Mouse (Mus musculus): Measurements from ENCODE around the gene Hddc3. TPM values are rescaled to one million over a fixed set of nuclear protein-coding genes. Genes with fewer than 3 reads are reported as not detected.
A peak's percentile ranks its signal among the peaks of the same experiment; 100 is the strongest.

The Hddc3 gene
- total and polyA plus RNA-seq, 3 experiments, result 2.6 to 12.6 (median 5.5) TPM

DNA sequence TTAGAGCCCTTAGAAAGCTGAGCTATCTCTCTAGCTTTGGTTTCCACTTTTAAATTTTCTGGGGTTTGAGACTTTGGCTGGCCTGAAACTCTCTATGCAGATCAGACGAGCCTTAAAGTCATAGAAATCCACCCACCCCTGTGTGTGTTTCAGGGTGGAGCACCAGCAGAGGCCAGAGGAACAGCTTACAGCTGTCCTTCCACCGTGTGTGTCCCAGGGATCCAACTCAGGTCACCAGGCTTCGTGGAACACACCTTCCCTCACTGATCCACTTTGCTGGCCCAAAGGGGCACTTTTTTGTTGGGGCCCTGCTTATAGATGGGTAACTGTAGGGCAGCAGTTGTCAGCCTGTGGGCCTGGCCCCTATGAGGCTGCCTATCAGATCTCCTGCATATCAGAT is 31.4 kb downstream of the Hddc3 start:
- in situ Hi-C loops (cut with MboI; ENCODE audit: low pct_ligation_motif_present, low pct_unique_long_range_greater_than_20kb, low sequenced_read_pairs) (loop anchor here (10.0 kb wide), 1 partner anchor 229 kb away; no protein-coding TSS in a partner anchor), dilution Hi-C loops (cut with MboI; ENCODE audit: extremely low pct_ligation_motif_present, extremely low pct_unique_long_range_greater_than_20kb, low sequenced_read_pairs) (no loop called here)
- Histone ChIP-seq H3K27me3 (replicated peaks) (no peaks in the 10 kb centered on the region), H3K9me3 (replicated peaks; ENCODE audit: low read length) (no peaks in the 10 kb centered on the region), H3K4me3 (replicated peaks in 1 of 3; ENCODE audit: low read depth in 2 of 3, low read length in 2 of 3, poor library complexity in 1 of 3) (no peak overlapping the region), H3K36me3 (replicated peaks in 1 of 2; ENCODE audit: control insufficient read depth in 1 of 2, insufficient read depth in 1 of 2, low read length in 1 of 2) (peaks cover 10 to 25% of the 10 kb centered on the region in 2 experiments), H3K27ac (ENCODE audit: insufficient read depth, low read depth) (peak overlapping the region; percentile 73), H3K4me2 (ENCODE audit: insufficient read depth, low read depth, poor library complexity, severe bottlenecking) (peak overlapping the region; percentile 7; the same call in 1 of the 2 replicates), H3K4me1 (ENCODE audit: control insufficient read depth in 1 of 2, insufficient read depth in 2 of 2) (peaks cover 21 to 70% of the 10 kb centered on the region in 2 experiments), H3K79me2 (replicated peaks; ENCODE audit: control insufficient read depth, extremely low read depth, insufficient read depth, poor library complexity, severe bottlenecking) (peaks cover 6% of the 10 kb centered on the region), H3K9ac (ENCODE audit: insufficient read depth, low read depth) (no peak overlapping the region)
- no peak for DNase-seq (ENCODE audit: extremely low read depth)
- TF ChIP-seq CHD1 (IDR thresholded peaks at IDR 0.05; ENCODE audit: low read depth, low read length) (no peak), UBTF (IDR thresholded peaks at IDR 0.05; ENCODE audit: low read depth, low read length) (0 out of 2 replicates have a peak, but pooled peaks have one; percentile 8)

DNA sequence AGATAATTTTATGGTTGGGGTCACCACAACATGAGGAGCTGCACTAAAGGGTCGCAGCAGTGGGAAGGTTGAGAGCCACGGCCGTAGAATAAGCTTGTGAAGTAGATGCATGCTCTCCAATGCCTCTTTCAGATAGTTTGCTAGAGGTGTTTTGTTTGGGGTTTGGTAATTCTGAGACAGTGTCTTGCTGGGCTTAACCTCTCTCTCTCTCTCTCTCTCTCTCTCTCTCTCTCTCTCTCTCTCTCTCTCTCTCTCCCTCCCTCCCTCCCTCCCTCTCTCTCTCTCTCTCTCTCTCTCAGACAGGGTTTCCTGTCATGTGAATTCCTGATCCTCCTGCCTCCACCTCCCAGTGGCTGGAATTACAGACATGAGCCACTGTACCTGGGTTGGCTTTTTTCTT is 31.8 kb downstream of the Hddc3 start:
- H3K9me3 ChIP-seq (replicated peaks; ENCODE audit: low read length), result no peaks in the 10 kb centered on the region
- H3K4me1 ChIP-seq (ENCODE audit: control insufficient read depth in 1 of 2, insufficient read depth in 2 of 2), result peaks cover 21 to 65% of the 10 kb centered on the region in 2 experiments
- no peaks in the 10 kb centered on the region for H3K27me3 ChIP-seq (replicated peaks)
- peaks cover 6% of the 10 kb centered on the region for H3K79me2 ChIP-seq (replicated peaks; ENCODE audit: control insufficient read depth, extremely low read depth, insufficient read depth, poor library complexity, severe bottlenecking)
- in situ Hi-C loops (cut with MboI; ENCODE audit: low pct_ligation_motif_present, low pct_unique_long_range_greater_than_20kb, low sequenced_read_pairs) (loop anchor here (5.0 to 25.0 kb wide), 3 partner anchors 32 to 463 kb away; partner anchors contain the start of genes Hddc3, Iqgap1 and Unc45a), dilution Hi-C loops (cut with MboI; ENCODE audit: extremely low pct_ligation_motif_present, extremely low pct_unique_long_range_greater_than_20kb, low sequenced_read_pairs) (loop anchor here (25.0 kb wide), 1 partner anchor 188 kb away; no protein-coding TSS in a partner anchor)
- H3K4me2 ChIP-seq (ENCODE audit: insufficient read depth, low read depth, poor library complexity, severe bottlenecking), result no peak overlapping the region
- TF ChIP-seq HCFC1 (IDR thresholded peaks at IDR 0.05; ENCODE audit: low read depth, low read length), result no peak
- TF ChIP-seq SIN3A (IDR thresholded peaks at IDR 0.05; ENCODE audit: low read length), result peak; percentile 9; the same call in 1 of the 2 replicates
- H3K4me3 ChIP-seq (replicated peaks in 1 of 3; ENCODE audit: low read depth in 2 of 3, low read length in 2 of 3, poor library complexity in 1 of 3), result no peak overlapping the region
- DNase-seq (ENCODE audit: extremely low read depth), result no peak
- no peak overlapping the region for H3K9ac ChIP-seq (ENCODE audit: insufficient read depth, low read depth)
- H3K36me3 ChIP-seq (replicated peaks in 1 of 2; ENCODE audit: control insufficient read depth in 1 of 2, insufficient read depth in 1 of 2, low read length in 1 of 2), result peaks cover 14 to 30% of the 10 kb centered on the region in 2 experiments
- peak overlapping the region; percentile 73 for H3K27ac ChIP-seq (ENCODE audit: insufficient read depth, low read depth)

DNA sequence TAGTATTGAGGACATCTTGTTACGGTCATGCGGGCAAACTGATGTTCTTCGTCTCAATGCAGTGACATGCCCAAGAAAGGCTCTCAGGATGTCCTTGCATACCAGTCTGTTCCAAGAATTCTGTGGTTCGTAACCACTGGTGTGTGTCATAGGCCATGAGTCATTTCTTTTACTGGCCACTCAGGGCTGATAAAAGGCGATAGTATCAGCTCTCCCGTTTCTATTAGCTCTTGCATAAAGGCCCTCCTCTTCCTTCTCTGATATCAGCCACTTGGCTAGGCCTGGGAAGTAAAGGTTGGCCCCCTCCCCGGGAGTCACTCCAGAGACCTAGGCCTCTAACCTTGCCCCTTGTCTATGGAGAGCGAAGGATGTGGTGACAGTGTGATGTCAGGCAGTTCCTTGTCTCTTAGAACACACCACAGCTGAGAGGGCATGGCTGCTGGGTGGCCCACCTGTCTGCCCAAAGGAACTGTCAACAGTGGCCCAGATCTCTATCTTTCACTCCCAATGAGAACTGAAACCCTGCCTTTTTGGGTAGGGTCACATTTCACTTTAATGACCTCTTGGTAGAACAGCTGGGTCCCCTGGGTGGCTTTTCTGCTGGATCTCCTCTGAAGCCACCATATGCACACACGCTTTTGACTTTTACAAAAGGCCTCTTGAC is 32.6 kb downstream of the Hddc3 start:
- TF ChIP-seq POLR2AphosphoS2 (IDR thresholded peaks at IDR 0.05; ENCODE audit: low read depth, low read length), result no peak
- peak; percentile 74 for TF ChIP-seq TCF12 (IDR thresholded peaks at IDR 0.05; ENCODE audit: low read depth, low read length)
- peak; percentile 26; the same call in 1 of the 2 replicates for TF ChIP-seq BHLHE40 (IDR thresholded peaks at IDR 0.05; ENCODE audit: low read depth, low read length)
- TF ChIP-seq ZNF384 (IDR thresholded peaks at IDR 0.05; ENCODE audit: low read depth, low read length), result no peak
- no peak for TF ChIP-seq USF2 (conservative IDR thresholded peaks at IDR 0.05; ENCODE audit: low read depth, low read length)
- TF ChIP-seq MYC (IDR thresholded peaks at IDR 0.05; ENCODE audit: low read depth, low read length), result peak; percentile 41; the same call in 1 of the 2 replicates
- TF ChIP-seq RAD21 (IDR thresholded peaks at IDR 0.05; ENCODE audit: low read depth, low read length), result no peak
- peak; percentile 67 for TF ChIP-seq ETS1 (conservative IDR thresholded peaks at IDR 0.05; ENCODE audit: low read depth, low read length)
- peak; percentile 45; the same call in 1 of the 2 replicates for TF ChIP-seq CHD2 (IDR thresholded peaks at IDR 0.05; ENCODE audit: low read length)
- TF ChIP-seq MAFK (IDR thresholded peaks at IDR 0.05; ENCODE audit: insufficient replicate concordance, low read length), result peak; percentile 45; the same call in 1 of the 2 replicates
- peak; percentile 78 for TF ChIP-seq IRF4 (IDR thresholded peaks at IDR 0.05; ENCODE audit: low read depth, low read length)
- peak; percentile 68; the same call in 1 of the 2 replicates for TF ChIP-seq MEF2A (IDR thresholded peaks at IDR 0.05; ENCODE audit: borderline replicate concordance, low read depth, low read length)
- TF ChIP-seq NRF1 (IDR thresholded peaks at IDR 0.05; ENCODE audit: low read depth, low read length), result no peak
- peak; percentile 74 for TF ChIP-seq EP300 (IDR thresholded peaks at IDR 0.05; ENCODE audit: low read length)
- TF ChIP-seq NELFE (IDR thresholded peaks at IDR 0.05; ENCODE audit: low read depth, low read length), result no peak
- in situ Hi-C loops (cut with MboI; ENCODE audit: low pct_ligation_motif_present, low pct_unique_long_range_greater_than_20kb, low sequenced_read_pairs) (loop anchor here (5.0 to 25.0 kb wide), 3 partner anchors 33 to 462 kb away; partner anchors contain the start of genes Hddc3, Iqgap1 and Unc45a), dilution Hi-C loops (cut with MboI; ENCODE audit: extremely low pct_ligation_motif_present, extremely low pct_unique_long_range_greater_than_20kb, low sequenced_read_pairs) (loop anchor here (25.0 kb wide), 1 partner anchor 187 kb away; no protein-coding TSS in a partner anchor)
- Histone ChIP-seq H3K27me3 (replicated peaks) (no peaks in the 10 kb centered on the region), H3K9ac (ENCODE audit: insufficient read depth, low read depth) (no peak overlapping the region), H3K4me3 (replicated peaks in 1 of 3; ENCODE audit: low read depth in 2 of 3, low read length in 2 of 3, poor library complexity in 1 of 3) (peak overlapping the region in 1 of 3 experiments; percentile 13), H3K27ac (ENCODE audit: insufficient read depth, low read depth) (peak overlapping the region; percentile 58), H3K9me3 (replicated peaks; ENCODE audit: low read length) (no peaks in the 10 kb centered on the region), H3K4me1 (ENCODE audit: control insufficient read depth in 1 of 2, insufficient read depth in 2 of 2) (peaks cover 21 to 61% of the 10 kb centered on the region in 2 experiments), H3K79me2 (replicated peaks; ENCODE audit: control insufficient read depth, extremely low read depth, insufficient read depth, poor library complexity, severe bottlenecking) (no peaks in the 10 kb centered on the region; the same call in 1 of the 2 replicates), H3K36me3 (replicated peaks in 1 of 2; ENCODE audit: control insufficient read depth in 1 of 2, insufficient read depth in 1 of 2, low read length in 1 of 2) (peaks cover 18 to 38% of the 10 kb centered on the region in 2 experiments), H3K4me2 (ENCODE audit: insufficient read depth, low read depth, poor library complexity, severe bottlenecking) (peak overlapping the region; percentile 18; the same call in 1 of the 2 replicates)
- DNase-seq (ENCODE audit: extremely low read depth), result peak; percentile 49
